Mouse (Mus musculus): ENCODE measurements around the gene Ptprb.

The Ptprb gene

GRCm38 (mm10) chr10:116364759-116365158 lies 89.4 kb downstream of the Ptprb start:
- no peak for DNase-seq (ENCODE audit: inconsistent age in 2 of 2, low spot score in 1 of 2)

GRCm38 (mm10) chr10:116370991-116371725 lies 95.8 kb downstream of the Ptprb start:
- DNase-seq (ENCODE audit: inconsistent age in 2 of 2, low spot score in 1 of 2) = no peak

GRCm38 (mm10) chr10:116374111-116374510 lies 98.8 kb downstream of the Ptprb start:
- no peak for DNase-seq (ENCODE audit: inconsistent age in 2 of 2, low spot score in 1 of 2)

GRCm38 (mm10) chr10:116376853-116377252 lies 101.5 kb downstream of the Ptprb start:
- no peak for DNase-seq (ENCODE audit: inconsistent age in 2 of 2, low spot score in 1 of 2)

- peak in 1 of 2 experiments; percentile 62 for DNase-seq (ENCODE audit: inconsistent age in 2 of 2, low spot score in 1 of 2)
These were observed 107.7 kb downstream of the Ptprb start for GRCm38 (mm10) chr10:116382826-116383685.

- no peak for DNase-seq (ENCODE audit: inconsistent age in 2 of 2, low spot score in 1 of 2)
These were observed 109.1 kb downstream of the Ptprb start for GRCm38 (mm10) chr10:116384401-116384800.

- no peak for DNase-seq (ENCODE audit: inconsistent age in 2 of 2, low spot score in 1 of 2)
These were observed 111.1 kb downstream of the Ptprb start for GRCm38 (mm10) chr10:116386391-116386885.

- no peak for DNase-seq (ENCODE audit: inconsistent age in 2 of 2, low spot score in 1 of 2)
These were observed 113.5 kb downstream of the Ptprb start for GRCm38 (mm10) chr10:116388840-116389239.

- peak; percentile 68 to 89 for DNase-seq (ENCODE audit: inconsistent age in 2 of 2, low spot score in 1 of 2)
These were observed 118.6 kb downstream of the Ptprb start for GRCm38 (mm10) chr10:116393790-116394475.

- peak in 1 of 2 experiments; percentile 83 for DNase-seq (ENCODE audit: inconsistent age in 2 of 2, low spot score in 1 of 2)
These were observed 119.3 kb downstream of the Ptprb start for GRCm38 (mm10) chr10:116394585-116394984.

- no peak for DNase-seq (ENCODE audit: inconsistent age in 2 of 2, low spot score in 1 of 2)
These were observed 121.0 kb downstream of the Ptprb start for GRCm38 (mm10) chr10:116396279-116396678.

- no peak for DNase-seq (ENCODE audit: inconsistent age in 2 of 2, low spot score in 1 of 2)
These were observed 121.6 kb downstream of the Ptprb start for GRCm38 (mm10) chr10:116396966-116397365.

- no peak for DNase-seq (ENCODE audit: inconsistent age in 2 of 2, low spot score in 1 of 2)
These were observed 122.2 kb downstream of the Ptprb start for GRCm38 (mm10) chr10:116397573-116397972.

GRCm38 (mm10) chr10:116397973-116398372 lies 122.7 kb downstream of the Ptprb start:
- no peak for DNase-seq (ENCODE audit: inconsistent age in 2 of 2, low spot score in 1 of 2)

- no peak for DNase-seq (ENCODE audit: inconsistent age in 2 of 2, low spot score in 1 of 2)
These were observed 127.6 kb downstream of the Ptprb start for GRCm38 (mm10) chr10:116402742-116403425.

GRCm38 (mm10) chr10:116403679-116404078 lies 128.4 kb downstream of the Ptprb start:
- no peak for DNase-seq (ENCODE audit: inconsistent age in 2 of 2, low spot score in 1 of 2)

GRCm38 (mm10) chr10:116405011-116405410 lies 129.7 kb downstream of the Ptprb start:
- no peak for DNase-seq (ENCODE audit: inconsistent age in 2 of 2, low spot score in 1 of 2)

GRCm38 (mm10) chr10:116407684-116408359 lies 132.5 kb downstream of the Ptprb start:
- DNase-seq (ENCODE audit: inconsistent age in 2 of 2, low spot score in 1 of 2) = no peak

- peak; percentile 72 to 82 for DNase-seq (ENCODE audit: inconsistent age in 2 of 2, low spot score in 1 of 2)
These were observed 135.5 kb downstream of the Ptprb start for GRCm38 (mm10) chr10:116410826-116411225.

- no peak for DNase-seq (ENCODE audit: inconsistent age in 2 of 2, low spot score in 1 of 2)
These were observed 140.8 kb downstream of the Ptprb start for GRCm38 (mm10) chr10:116416142-116416541.

All from adrenal gland, adult (tissue).